Mouse (Mus musculus): ENCODE measurements around the gene Try10. TPM values are rescaled to one million over a fixed set of nuclear protein-coding genes. Genes with fewer than 3 reads are reported as not detected.
"Not testable (repeated sequence)": the region's sequence is repeated elsewhere in the genome, so short reads cannot be mapped to it uniquely, and the experiment has no call there.

Try10 gene
- total RNA-seq (2021) = not detected

- no peak for DNase-seq (ENCODE audit: extremely low spot score in 1 of 2, low spot score in 1 of 2)
Measured at GRCm38 (mm10) chr6:41353932-41354331, at the start of gene Try10. Gene Try10 (plus strand): TSS chr6:41354105.

GRCm38 (mm10) chr6:41316741-41317140, 37.2 kb upstream of the Try10 start, which contains the start of gene Try5:
Gene Try5 (minus strand): TSS chr6:41316841.
- not testable (repeated sequence) for DNase-seq (ENCODE audit: extremely low spot score in 1 of 2, low spot score in 1 of 2)

- DNase-seq (ENCODE audit: extremely low spot score in 1 of 2, low spot score in 1 of 2) = not testable (repeated sequence)
Measured at GRCm38 (mm10) chr6:41373772-41374171, 19.9 kb downstream of the Try10 start.

- not testable (repeated sequence) for DNase-seq (ENCODE audit: extremely low spot score in 1 of 2, low spot score in 1 of 2)
Measured at GRCm38 (mm10) chr6:41377578-41377977, 23.7 kb downstream of the Try10 start, which contains the start of gene Prss3. Gene Prss3 (minus strand): TSS chr6:41377678.

- DNase-seq (ENCODE audit: extremely low spot score in 1 of 2, low spot score in 1 of 2) = no peak
Measured at GRCm38 (mm10) chr6:41386781-41387180, 32.9 kb downstream of the Try10 start.

- DNase-seq (ENCODE audit: extremely low spot score in 1 of 2, low spot score in 1 of 2) = not testable (repeated sequence)
Measured at GRCm38 (mm10) chr6:41391640-41392039, 37.7 kb downstream of the Try10 start.

GRCm38 (mm10) chr6:41392056-41392455, 38.2 kb downstream of the Try10 start, which contains the start of gene Gm5771:
Gene Gm5771 (plus strand): TSS chr6:41392356.
- DNase-seq (ENCODE audit: extremely low spot score in 1 of 2, low spot score in 1 of 2) = not testable (repeated sequence)

Other genes with a start within 250 kb of the Try10 start
- not detected for gene Try4, start 51.8 kb upstream of the Try10 start, total RNA-seq (2021)
- gene Try5, start 37.3 kb upstream of the Try10 start, total RNA-seq (2021) = not detected
- not detected for gene Prss3, start 23.6 kb downstream of the Try10 start, total RNA-seq (2021)
- not detected for gene Gm5771, start 38.3 kb downstream of the Try10 start, total RNA-seq (2021)
- gene Gm10334, start 92.0 kb downstream of the Try10 start, total RNA-seq (2021) = not detected
- not detected for gene Prss1, start 104.8 kb downstream of the Try10 start, total RNA-seq (2021)
- gene Prss2, start 167.7 kb downstream of the Try10 start, total RNA-seq (2021) = not detected

Measured in layer of hippocampus, postnatal 25 days (tissue).